Mouse (Mus musculus): ENCODE results near the gene Espl1. TPM values are rescaled to one million over a fixed set of nuclear protein-coding genes. Genes with fewer than 3 reads are reported as not detected.

Espl1 gene
- not detected in 2 replicates for polyA plus RNA-seq (2012; ENCODE audit: insufficient read depth, insufficient read length, low replicate concordance, missing spikeins)

DNA sequence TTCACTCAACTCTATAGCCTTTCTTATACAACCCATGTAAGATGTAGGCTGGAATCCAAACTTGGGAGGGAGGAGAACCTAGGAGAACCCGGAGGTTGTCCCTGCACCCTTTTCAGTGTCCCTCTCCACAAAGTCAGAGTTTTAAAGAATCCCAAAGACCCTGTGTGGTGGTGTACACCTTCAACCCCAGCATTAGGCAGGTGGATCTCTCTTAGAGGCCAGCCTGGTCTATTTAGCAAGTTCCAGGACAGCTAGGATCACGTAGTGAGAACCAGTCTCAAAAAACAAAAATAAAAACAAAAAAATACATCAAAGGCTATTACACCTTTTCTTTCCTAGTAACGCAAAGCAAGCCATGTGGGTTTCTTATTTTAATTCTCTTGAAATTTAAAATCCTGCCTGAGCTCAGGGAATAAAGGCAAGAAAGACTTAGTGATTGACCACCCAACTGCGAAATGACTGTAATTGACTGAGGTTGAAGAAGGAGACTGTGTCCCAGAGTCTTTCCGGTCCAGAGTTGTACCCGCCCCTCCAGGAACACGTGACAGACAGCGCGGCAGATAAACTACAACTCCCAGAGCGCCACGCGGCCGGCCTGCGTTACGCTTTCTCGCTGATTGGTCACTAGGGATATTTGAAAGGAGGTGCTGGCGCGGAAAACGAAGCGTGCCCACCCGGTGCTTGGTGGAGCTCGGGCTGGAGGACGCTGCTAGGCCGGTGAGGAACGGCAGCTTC lies at the start of gene Espl1:
TSS of gene Espl1 (plus strand) at position 634 of the 735 bp plus-strand sequence.
- TF ChIP-seq CTCF (IDR thresholded peaks at IDR 0.05; ENCODE audit: insufficient read depth, low read depth, low read length) (no peak), POLR2A (IDR thresholded peaks at IDR 0.05; ENCODE audit: insufficient read depth, low read depth, low read length) (no peak)
- peak within 1 kb of the TSS; percentile 69 for H3K4me3 ChIP-seq (ENCODE audit: insufficient read depth, low read depth, low read length)
- no peaks in the 10 kb centered on the region for H3K4me1 ChIP-seq (ENCODE audit: control insufficient read depth, insufficient read depth, low read length)
- H3K27ac ChIP-seq (ENCODE audit: insufficient read depth, low read depth, low read length): no peak within 1 kb of the TSS
- 3% methylated on average over 25 of the region's 25 CpGs for WGBS

DNA sequence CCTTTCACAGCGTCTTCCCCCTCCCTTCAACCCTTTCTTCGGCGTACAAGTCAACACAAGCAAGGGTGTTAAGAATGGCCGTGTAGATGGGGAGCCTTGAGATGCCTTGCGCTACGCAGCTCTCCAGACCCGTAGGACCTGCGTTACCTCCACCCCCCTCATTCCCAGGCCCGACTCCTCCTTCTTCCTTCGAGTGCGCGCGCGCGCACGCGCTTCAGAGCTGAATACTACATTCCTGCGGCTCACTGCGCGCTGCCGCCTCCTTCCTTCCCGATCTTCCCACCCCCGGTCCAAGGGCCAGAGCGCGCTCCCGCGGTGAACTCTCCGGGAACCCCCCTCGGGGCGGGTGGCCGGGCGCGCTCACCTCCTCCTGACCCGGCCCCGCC lies 49.2 kb upstream of the Espl1 start:
- Histone ChIP-seq H3K4me3 (ENCODE audit: insufficient read depth, low read depth, low read length) (peak overlapping the region; percentile 73), H3K27ac (ENCODE audit: insufficient read depth, low read depth, low read length) (peak overlapping the region; percentile 88), H3K4me1 (ENCODE audit: control insufficient read depth, insufficient read depth, low read length) (peaks cover 42% of the 10 kb centered on the region)
- WGBS: under 1% methylated on average over 29 of the region's 35 CpGs
- no peak for TF ChIP-seq CTCF (IDR thresholded peaks at IDR 0.05; ENCODE audit: insufficient read depth, low read depth, low read length)
- TF ChIP-seq POLR2A (IDR thresholded peaks at IDR 0.05; ENCODE audit: insufficient read depth, low read depth, low read length): peak; percentile 67

DNA sequence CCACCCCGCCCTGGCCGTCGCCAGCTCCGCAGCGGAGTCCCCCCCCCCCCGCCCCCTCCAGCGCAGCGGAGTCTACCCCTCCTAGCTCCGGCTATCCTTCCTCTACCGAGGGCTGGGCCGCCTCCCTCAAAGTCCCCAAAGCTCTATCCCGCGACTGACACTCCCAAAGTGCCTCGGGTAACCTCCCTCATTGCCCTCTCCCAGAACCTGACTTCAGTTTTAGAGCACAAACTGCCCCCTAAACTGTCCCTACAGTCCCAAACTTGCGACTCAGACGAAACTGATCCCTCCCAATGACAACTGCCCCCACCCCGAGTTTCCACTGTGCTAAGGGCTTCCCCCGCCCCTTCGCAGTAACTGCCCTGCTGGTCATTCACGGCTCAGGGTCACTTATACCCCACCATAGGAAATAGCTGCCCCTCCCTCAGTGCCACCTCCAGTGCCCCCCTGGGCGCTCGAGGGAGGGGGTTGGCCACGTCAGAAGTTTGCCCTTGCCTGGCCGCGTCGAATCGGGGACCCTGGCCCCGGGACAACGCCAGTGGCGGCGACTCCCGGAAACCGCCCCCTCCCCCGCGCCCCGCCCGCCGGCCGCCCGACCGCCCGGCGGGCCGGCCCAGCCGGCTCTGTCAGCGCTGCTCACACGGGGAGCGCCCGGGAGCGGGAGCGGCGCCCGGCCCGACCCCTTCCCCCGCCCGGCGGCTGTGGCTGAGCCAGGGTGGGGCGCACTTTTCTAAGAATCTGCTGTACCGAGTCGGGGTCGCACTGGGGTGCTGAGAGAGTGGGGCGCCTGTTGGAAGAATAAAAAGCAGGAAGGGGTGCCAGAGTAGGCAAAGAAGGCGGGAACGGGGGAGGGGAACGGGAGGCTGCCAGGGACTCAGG lies 48.6 kb upstream of the Espl1 start:
- peak overlapping the region; percentile 73 for H3K4me3 ChIP-seq (ENCODE audit: insufficient read depth, low read depth, low read length)
- 1% methylated on average over 64 of the region's 65 CpGs for WGBS
- TF ChIP-seq CTCF (IDR thresholded peaks at IDR 0.05; ENCODE audit: insufficient read depth, low read depth, low read length) (no peak), POLR2A (IDR thresholded peaks at IDR 0.05; ENCODE audit: insufficient read depth, low read depth, low read length) (no peak)
- peaks cover 42% of the 10 kb centered on the region for H3K4me1 ChIP-seq (ENCODE audit: control insufficient read depth, insufficient read depth, low read length)
- H3K27ac ChIP-seq (ENCODE audit: insufficient read depth, low read depth, low read length): peak overlapping the region; percentile 53

DNA sequence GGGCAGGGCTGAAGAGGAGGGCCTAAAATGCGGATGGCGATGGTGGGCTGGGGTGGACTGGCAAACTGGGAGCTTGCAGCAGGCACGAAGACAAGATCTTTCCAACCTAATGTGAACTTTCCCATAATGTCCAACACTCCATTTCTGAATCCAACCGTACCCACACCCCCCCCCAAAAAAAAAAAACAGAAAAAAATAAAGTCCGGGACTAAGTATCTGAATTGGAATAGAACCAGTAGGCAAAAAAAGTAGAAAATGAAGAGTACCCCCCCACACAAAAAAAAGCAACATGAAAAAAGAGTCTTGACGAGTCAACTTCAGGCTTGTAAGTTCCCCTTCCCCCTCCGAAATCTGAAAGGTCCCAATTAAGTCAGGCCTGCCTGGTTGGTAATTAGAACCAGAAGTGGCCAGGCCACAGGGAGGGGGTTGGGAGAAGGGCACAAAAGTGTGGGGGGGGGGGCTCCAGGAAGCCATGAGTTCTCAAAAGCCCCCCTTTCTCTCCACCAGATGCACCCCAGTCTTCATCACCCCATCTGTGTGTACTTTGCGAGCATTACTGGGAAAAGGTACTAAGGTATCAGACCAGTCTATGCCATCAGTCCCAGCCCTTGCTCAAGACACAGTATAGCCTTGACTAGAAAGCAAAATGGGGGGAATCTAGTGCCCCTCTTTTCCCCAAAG lies 47.8 kb upstream of the Espl1 start:
- Histone ChIP-seq H3K4me1 (ENCODE audit: control insufficient read depth, insufficient read depth, low read length) (peaks cover 34% of the 10 kb centered on the region), H3K27ac (ENCODE audit: insufficient read depth, low read depth, low read length) (no peak overlapping the region; the same call in 1 of the 2 replicates), H3K4me3 (ENCODE audit: insufficient read depth, low read depth, low read length) (peak overlapping the region; percentile 73)
- 23% methylated on average over 8 of the region's 8 CpGs for WGBS
- TF ChIP-seq CTCF (IDR thresholded peaks at IDR 0.05; ENCODE audit: insufficient read depth, low read depth, low read length) (no peak), POLR2A (IDR thresholded peaks at IDR 0.05; ENCODE audit: insufficient read depth, low read depth, low read length) (no peak)

DNA sequence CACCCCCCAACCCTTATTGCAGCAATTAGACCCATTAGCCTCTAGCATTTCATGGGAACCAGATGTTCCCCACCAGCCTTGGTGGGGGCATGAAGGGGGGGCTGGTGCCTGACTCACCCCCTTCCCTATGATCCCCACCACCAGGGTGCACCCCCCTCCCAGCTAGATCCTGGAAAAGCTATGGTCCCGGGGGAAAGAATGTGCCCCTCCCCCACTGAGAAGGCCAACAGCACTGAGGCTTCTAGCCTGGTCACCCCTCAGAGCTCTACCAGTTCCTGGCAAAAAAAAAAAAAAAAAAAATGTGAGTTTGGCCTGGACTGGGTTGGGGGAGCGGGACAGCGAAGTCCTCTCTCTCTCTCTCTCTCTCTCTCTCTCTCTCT lies 47.3 kb upstream of the Espl1 start:
- no peak for TF ChIP-seq POLR2A (IDR thresholded peaks at IDR 0.05; ENCODE audit: insufficient read depth, low read depth, low read length)
- no peak for TF ChIP-seq CTCF (IDR thresholded peaks at IDR 0.05; ENCODE audit: insufficient read depth, low read depth, low read length)
- Histone ChIP-seq H3K27ac (ENCODE audit: insufficient read depth, low read depth, low read length) (no peak overlapping the region; the same call in 1 of the 2 replicates), H3K4me1 (ENCODE audit: control insufficient read depth, insufficient read depth, low read length) (peaks cover 28% of the 10 kb centered on the region), H3K4me3 (ENCODE audit: insufficient read depth, low read depth, low read length) (no peak overlapping the region)
- 25% methylated on average over 3 of the region's 3 CpGs for WGBS

DNA sequence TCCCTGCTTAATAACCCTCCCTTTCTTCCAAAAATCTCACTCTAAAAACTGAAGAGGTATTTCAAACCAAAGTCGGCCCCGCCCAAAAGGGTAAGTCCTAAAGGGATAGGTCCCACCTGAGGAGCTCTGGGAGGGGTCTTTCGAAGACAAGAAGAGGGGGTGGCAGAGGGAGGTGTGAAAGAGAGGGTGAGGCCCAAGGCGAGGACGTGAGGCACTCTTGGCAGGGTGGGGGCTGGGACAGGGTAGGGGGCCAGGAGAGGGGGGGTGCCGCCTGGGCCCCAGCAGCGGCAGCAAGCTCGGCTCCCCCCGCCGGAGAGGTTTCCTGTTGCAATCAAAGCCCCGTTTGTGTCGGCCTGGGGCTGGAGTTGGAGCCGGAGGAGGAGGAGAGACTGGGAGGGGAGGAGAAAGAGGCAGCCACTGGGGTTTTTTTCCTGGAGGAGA lies 46.8 kb upstream of the Espl1 start:
- WGBS: 14% methylated on average over 13 of the region's 13 CpGs
- TF ChIP-seq CTCF (IDR thresholded peaks at IDR 0.05; ENCODE audit: insufficient read depth, low read depth, low read length): no peak
- 0 out of 2 replicates have a peak overlapping the region, but pooled peaks have one; percentile 16 for H3K27ac ChIP-seq (ENCODE audit: insufficient read depth, low read depth, low read length)

DNA sequence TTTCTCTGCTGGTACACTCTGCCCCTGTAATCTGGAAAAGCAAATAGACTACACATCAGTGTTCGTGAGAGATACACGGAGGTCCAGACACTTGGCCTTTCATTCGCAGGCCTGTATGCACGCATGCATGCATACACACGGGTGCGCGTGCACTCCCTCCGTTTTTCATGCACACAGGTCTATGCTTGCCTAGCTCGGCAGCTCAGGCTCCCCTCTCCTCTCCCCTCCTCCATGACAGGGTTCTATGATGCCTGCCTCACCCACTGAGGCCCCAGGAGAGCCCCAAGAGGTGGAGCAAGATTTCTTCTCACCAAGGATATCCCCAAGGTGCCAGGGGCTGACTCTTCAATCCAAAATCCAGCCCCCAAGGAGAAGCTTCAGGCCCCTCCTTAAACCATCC lies 46.1 kb upstream of the Espl1 start:
- WGBS: 75% methylated on average over 9 of the region's 9 CpGs

More for the DNA sequence above, 46.8 kb upstream of the Espl1 start:
- H3K4me1 ChIP-seq (ENCODE audit: control insufficient read depth, insufficient read depth, low read length): peaks cover 27% of the 10 kb centered on the region
- no peak overlapping the region for H3K4me3 ChIP-seq (ENCODE audit: insufficient read depth, low read depth, low read length)

DNA sequence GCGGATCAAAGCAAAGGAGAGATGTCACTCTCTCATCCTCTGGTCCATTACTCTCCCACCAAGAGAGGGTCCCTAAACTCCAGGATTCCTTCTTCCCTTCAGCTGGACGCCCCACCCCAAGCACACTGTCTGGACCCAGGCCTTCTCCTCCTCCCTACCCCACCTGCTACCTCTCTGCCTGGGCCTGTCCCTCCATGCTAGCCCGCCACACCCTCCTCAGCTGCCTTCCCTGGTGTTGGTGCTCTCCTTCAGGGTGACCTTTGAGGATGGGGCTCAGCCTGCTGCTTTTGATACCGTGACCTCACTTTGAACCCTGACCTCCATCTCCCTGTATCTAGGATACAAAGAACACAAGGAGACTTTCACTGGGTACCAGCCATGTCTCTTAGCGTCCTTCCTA lies 45.5 kb upstream of the Espl1 start:
- TF ChIP-seq CTCF (IDR thresholded peaks at IDR 0.05; ENCODE audit: insufficient read depth, low read depth, low read length): no peak
- no peak for TF ChIP-seq POLR2A (IDR thresholded peaks at IDR 0.05; ENCODE audit: insufficient read depth, low read depth, low read length)
- Histone ChIP-seq H3K27ac (ENCODE audit: insufficient read depth, low read depth, low read length) (no peak overlapping the region), H3K4me1 (ENCODE audit: control insufficient read depth, insufficient read depth, low read length) (peaks cover 24% of the 10 kb centered on the region), H3K4me3 (ENCODE audit: insufficient read depth, low read depth, low read length) (no peak overlapping the region)
- 85% methylated on average over 5 of the region's 5 CpGs for WGBS

More for the DNA sequence above, 46.1 kb upstream of the Espl1 start:
- Histone ChIP-seq H3K4me1 (ENCODE audit: control insufficient read depth, insufficient read depth, low read length) (peaks cover 23% of the 10 kb centered on the region), H3K4me3 (ENCODE audit: insufficient read depth, low read depth, low read length) (no peak overlapping the region), H3K27ac (ENCODE audit: insufficient read depth, low read depth, low read length) (peak overlapping the region; percentile 16; the same call in 1 of the 2 replicates)
- TF ChIP-seq POLR2A (IDR thresholded peaks at IDR 0.05; ENCODE audit: insufficient read depth, low read depth, low read length) (no peak), CTCF (IDR thresholded peaks at IDR 0.05; ENCODE audit: insufficient read depth, low read depth, low read length) (no peak)
